Mouse (Mus musculus) heart, embryonic 13.5 days (tissue): Measurements from ENCODE around the gene Tmem43. TPM values are rescaled to one million over a fixed set of nuclear protein-coding genes. Genes with fewer than 3 reads are reported as not detected.

Experiments
- polyA plus RNA-seq: library from polyadenylated mRNA; unstranded; fragments of >200 nt; fragmentation: Nextera tagmentation; extraction: Ambion mirVana; gene quantifications from 2 replicates; pipeline ENCODE4 v1.2.1, GENCODE M21; 2015

Tmem43 gene
- polyA plus RNA-seq, 1 experiment from 2014 or later = 26.7 TPM

Other genes with a start within 250 kb of the Tmem43 start
- gene Wnt7a, start 62.3 kb upstream of the Tmem43 start, polyA plus RNA-seq = 0.06 and 0.13 TPM in 2 replicates
- gene Chchd4, start 157 bp upstream of the Tmem43 start, polyA plus RNA-seq = 28.0 and 33.0 TPM in 2 replicates
- gene Xpc, start 42.2 kb downstream of the Tmem43 start, polyA plus RNA-seq = 10.5 and 11.0 TPM in 2 replicates
- 180 and 207 TPM in 2 replicates for gene Lsm3, start 42.2 kb downstream of the Tmem43 start, polyA plus RNA-seq
- gene Slc6a6, start 210.3 kb downstream of the Tmem43 start, polyA plus RNA-seq = 59.4 and 60.0 TPM in 2 replicates